Mouse (Mus musculus): ENCODE results near the gene Tmem52b. TPM values are rescaled to one million over a fixed set of nuclear protein-coding genes. Genes with fewer than 3 reads are reported as not detected.

The Tmem52b gene
- polyA plus RNA-seq, 1 experiment from 2014 or later, result 0.09 TPM

DNA sequence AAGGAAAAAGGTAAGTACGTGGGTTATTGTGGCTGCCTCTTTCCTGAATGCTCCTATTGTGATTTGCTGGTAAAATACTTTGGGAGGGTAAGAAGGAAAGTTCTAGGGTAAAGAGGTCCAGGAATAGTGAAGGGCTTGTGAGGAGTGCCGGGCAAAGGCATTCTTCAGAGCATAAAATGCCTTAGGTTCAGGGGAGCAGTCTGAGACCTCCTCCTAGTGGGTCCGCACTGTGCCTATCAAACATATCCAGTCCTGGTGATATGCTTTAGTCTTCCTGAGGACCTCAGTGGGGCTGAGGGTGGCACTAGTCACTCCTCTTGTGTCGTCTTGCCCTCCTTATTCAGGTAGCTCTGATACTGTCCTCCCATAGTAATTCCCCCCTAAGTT is 47.3 kb downstream of the Tmem52b start:
- ATAC-seq, result peak; percentile 24; the same call in 1 of the 2 replicates
- H3K4me2 ChIP-seq (replicated peaks), result no peak overlapping the region
- no peak overlapping the region for H3K27ac ChIP-seq
- no peaks in the 10 kb centered on the region for H3K9me3 ChIP-seq
- WGBS, result 53% methylated on average over 4 of the region's 4 CpGs
- H3K36me3 ChIP-seq, result no peaks in the 10 kb centered on the region
- H3K4me3 ChIP-seq (replicated peaks), result no peak overlapping the region
- H3K9ac ChIP-seq, result no peak overlapping the region
- H3K27me3 ChIP-seq (replicated peaks), result no peaks in the 10 kb centered on the region
- no peaks in the 10 kb centered on the region for H3K4me1 ChIP-seq (replicated peaks)

GRCm38 (mm10) chr6:129565257-129565656 is 52.9 kb downstream of the Tmem52b start:
- Histone ChIP-seq H3K4me2 (replicated peaks) (no peak overlapping the region), H3K9ac (no peak overlapping the region), H3K27me3 (replicated peaks) (no peaks in the 10 kb centered on the region), H3K4me1 (replicated peaks) (no peaks in the 10 kb centered on the region), H3K27ac (no peak overlapping the region), H3K9me3 (no peaks in the 10 kb centered on the region), H3K36me3 (no peaks in the 10 kb centered on the region), H3K4me3 (replicated peaks) (no peak overlapping the region)
- ATAC-seq, result no peak
- WGBS, result 64% methylated on average over 2 of the region's 2 CpGs

Other genes with a start within 250 kb of the Tmem52b start
- gene Cd69, start 237.1 kb upstream of the Tmem52b start, polyA plus RNA-seq (2015; fragmentation: Nextera tagmentation; extraction: Ambion mirVana), result 0.19 and 0.28 TPM in 2 replicates
- gene 4922502D21Rik, start 180.8 kb upstream of the Tmem52b start, polyA plus RNA-seq (2015; fragmentation: Nextera tagmentation; extraction: Ambion mirVana), result not detected in 2 replicates
- gene Clec12a, start 169.9 kb upstream of the Tmem52b start, polyA plus RNA-seq (2015; fragmentation: Nextera tagmentation; extraction: Ambion mirVana), result 0.80 and 0.87 TPM in 2 replicates
- gene Clec12b, start 126.7 kb upstream of the Tmem52b start, polyA plus RNA-seq (2015; fragmentation: Nextera tagmentation; extraction: Ambion mirVana), result not detected in 2 replicates
- 1.2 and 1.3 TPM in 2 replicates for gene Clec1b, start 115.3 kb upstream of the Tmem52b start, polyA plus RNA-seq (2015; fragmentation: Nextera tagmentation; extraction: Ambion mirVana)
- 0.13 and 0.20 TPM in 2 replicates for gene Clec9a, start 103.7 kb upstream of the Tmem52b start, polyA plus RNA-seq (2015; fragmentation: Nextera tagmentation; extraction: Ambion mirVana)
- gene Clec1a, start 60.6 kb upstream of the Tmem52b start, polyA plus RNA-seq (2015; fragmentation: Nextera tagmentation; extraction: Ambion mirVana), result 3.8 and 4.3 TPM in 2 replicates
- gene Olr1, start 5.4 kb upstream of the Tmem52b start, polyA plus RNA-seq (2015; fragmentation: Nextera tagmentation; extraction: Ambion mirVana), result 0.04 and 0.13 TPM in 2 replicates
- 38.5 and 43.7 TPM in 2 replicates for gene Gabarapl1, start 20.6 kb downstream of the Tmem52b start, polyA plus RNA-seq (2015; fragmentation: Nextera tagmentation; extraction: Ambion mirVana)
- not detected in 2 replicates for gene Klre1, start 65.3 kb downstream of the Tmem52b start, polyA plus RNA-seq (2015; fragmentation: Nextera tagmentation; extraction: Ambion mirVana)
- gene Klrd1, start 79.2 kb downstream of the Tmem52b start, polyA plus RNA-seq (2015; fragmentation: Nextera tagmentation; extraction: Ambion mirVana), result 1.3 and 1.8 TPM in 2 replicates
- gene Klrk1, start 111.3 kb downstream of the Tmem52b start, polyA plus RNA-seq (2015; fragmentation: Nextera tagmentation; extraction: Ambion mirVana), result 0.15 and 0.29 TPM in 2 replicates
- not detected in 2 replicates for gene Klrc3, start 130.8 kb downstream of the Tmem52b start, polyA plus RNA-seq (2015; fragmentation: Nextera tagmentation; extraction: Ambion mirVana)
- 0.09 TPM in 1 of 2 replicates, not detected in the other for gene Klrc2, start 148.1 kb downstream of the Tmem52b start, polyA plus RNA-seq (2015; fragmentation: Nextera tagmentation; extraction: Ambion mirVana)
- 0.39 and 0.40 TPM in 2 replicates for gene Klrc1, start 166.4 kb downstream of the Tmem52b start, polyA plus RNA-seq (2015; fragmentation: Nextera tagmentation; extraction: Ambion mirVana)
- not detected in 2 replicates for gene Klri1, start 204.6 kb downstream of the Tmem52b start, polyA plus RNA-seq (2015; fragmentation: Nextera tagmentation; extraction: Ambion mirVana)
- 0.10 and 0.11 TPM in 2 replicates for gene Klri2, start 227.9 kb downstream of the Tmem52b start, polyA plus RNA-seq (2015; fragmentation: Nextera tagmentation; extraction: Ambion mirVana)

All from intestine, embryonic 15.5 days (tissue).